Mouse (Mus musculus) CH12.LX (cell line): ENCODE measurements at regions not wholly inside any gene's neighbourhood (a gene's known extent, or its start where the extent isn't known, plus 50 kb on each side); places are given as distances from the start of the nearest gene placed in this dataset.

ENCODE experiments used
- DNase-seq: peaks from one replicate; pipeline ENCODE4 v3.0.0-alpha.2; 2013; ENCODE audit errors: extremely low read depth
- H3K27ac ChIP-seq: 2 replicates; pipeline ENCODE4 v1.5.1; 2012; ENCODE audit warnings: low read depth, mild to moderate bottlenecking, control low read depth, moderate library complexity; ENCODE audit not compliant: insufficient read depth
- H3K27me3 ChIP-seq: replicated peaks from 2 replicates; pipeline ENCODE3; 2012; ENCODE audit warnings: inconsistent platforms
- H3K36me3 ChIP-seq, 2 experiments: replicated peaks in 1 of 2; 2 replicates each; pipeline versions ENCODE3 to v1.6.1; 2012; ENCODE audit warnings: inconsistent platforms in 1 of 2, low read length in 1 of 2, mild to moderate bottlenecking in 1 of 2, mixed read lengths in 1 of 2, moderate library complexity in 1 of 2; ENCODE audit not compliant: control insufficient read depth in 1 of 2, insufficient read depth in 1 of 2
- H3K4me1 ChIP-seq, 2 experiments: 2 replicates each; pipeline ENCODE4 v1.6.1; 2012; ENCODE audit warnings: inconsistent platforms in 1 of 2, moderate library complexity in 1 of 2; ENCODE audit not compliant: insufficient read depth in 2 of 2, control insufficient read depth in 1 of 2
- H3K4me2 ChIP-seq: 2 replicates; pipeline ENCODE4 v1.6.1; 2012; ENCODE audit warnings: low read depth, mild to moderate bottlenecking, control low read depth; ENCODE audit not compliant: poor library complexity, insufficient read depth, severe bottlenecking
- H3K4me3 ChIP-seq, 3 experiments: fragments of 150-350 bp in 1 of 3; sonication (generic) in 1 of 3; replicated peaks in 1 of 3; 2 replicates each; pipeline versions ENCODE3 to v1.5.1; 2011 to 2012; ENCODE audit warnings: low read depth in 2 of 3, low read length in 2 of 3, mild to moderate bottlenecking in 2 of 3, moderate library complexity in 2 of 3, control low read depth in 1 of 3, improper control_type of control experiment in 1 of 3, inconsistent platforms in 1 of 3, mixed read lengths in 1 of 3; ENCODE audit not compliant: poor library complexity in 1 of 3
- H3K79me2 ChIP-seq: replicated peaks from 2 replicates; pipeline ENCODE4 v1.6.1; 2012; ENCODE audit warnings: mild to moderate bottlenecking, moderate library complexity; ENCODE audit not compliant: control insufficient read depth, poor library complexity, insufficient read depth, severe bottlenecking; ENCODE audit errors: extremely low read depth
- H3K9ac ChIP-seq: 2 replicates; pipeline ENCODE4 v1.6.1; 2012; ENCODE audit warnings: low read depth, mild to moderate bottlenecking, control low read depth, moderate library complexity; ENCODE audit not compliant: insufficient read depth
- H3K9me3 ChIP-seq: replicated peaks from 2 replicates; pipeline ENCODE3; 2012; ENCODE audit warnings: low read length, inconsistent platforms, mixed read lengths
- BHLHE40 ChIP-seq: IDR thresholded peaks from 2 replicates; pipeline ENCODE4 v1.6.1; 2011; ENCODE audit warnings: mild to moderate bottlenecking, low read depth, low read length, improper control_type of control experiment
- CHD1 ChIP-seq: IDR thresholded peaks from 2 replicates; pipeline ENCODE4 v1.6.1; 2012; ENCODE audit warnings: low read depth, low read length, improper control_type of control experiment, inconsistent platforms
- CHD2 ChIP-seq: IDR thresholded peaks from 2 replicates; pipeline ENCODE4 v1.6.1; 2011; ENCODE audit warnings: low read length, improper control_type of control experiment
- CTCF ChIP-seq, 2 experiments: IDR thresholded peaks in 1 of 2; conservative IDR thresholded peaks in 1 of 2; 2 replicates each; pipeline ENCODE4 v1.5.1; 2011 to 2012; ENCODE audit warnings: low read depth in 2 of 2, low read length in 2 of 2, improper control_type of control experiment in 1 of 2, inconsistent platforms in 1 of 2, mild to moderate bottlenecking in 1 of 2, moderate library complexity in 1 of 2
- E2F4 ChIP-seq: IDR thresholded peaks from 2 replicates; pipeline ENCODE4 v1.6.1; 2011; ENCODE audit warnings: low read depth, low read length, improper control_type of control experiment; ENCODE audit not compliant: insufficient replicate concordance
- EP300 ChIP-seq: IDR thresholded peaks from 2 replicates; pipeline ENCODE4 v1.6.1; 2011; ENCODE audit warnings: low read length, improper control_type of control experiment
- ETS1 ChIP-seq: conservative IDR thresholded peaks from 2 replicates; pipeline ENCODE4 v1.6.1; 2012; ENCODE audit warnings: low read depth, mild to moderate bottlenecking, inconsistent platforms, low read length, improper control_type of control experiment, moderate library complexity
- JUN ChIP-seq: IDR thresholded peaks from 2 replicates; pipeline ENCODE4 v1.6.1; 2011; ENCODE audit warnings: low read depth, mild to moderate bottlenecking, low read length, improper control_type of control experiment, moderate library complexity; ENCODE audit not compliant: insufficient read depth
- JUND ChIP-seq: conservative IDR thresholded peaks from 2 replicates; pipeline ENCODE4 v1.6.1; 2011; ENCODE audit warnings: low read depth, low read length, improper control_type of control experiment
- KAT2A ChIP-seq: IDR thresholded peaks from 2 replicates; pipeline ENCODE4 v1.6.1; 2012; ENCODE audit warnings: low read length, improper control_type of control experiment, inconsistent platforms; ENCODE audit not compliant: insufficient replicate concordance
- MAZ ChIP-seq: IDR thresholded peaks from 2 replicates; pipeline ENCODE4 v1.6.1; 2012; ENCODE audit warnings: low read depth, mild to moderate bottlenecking, inconsistent platforms, low read length, improper control_type of control experiment, moderate library complexity
- MYC ChIP-seq: IDR thresholded peaks from 2 replicates; pipeline ENCODE4 v1.6.1; 2011; ENCODE audit warnings: low read depth, mild to moderate bottlenecking, improper control_type of control experiment, low read length
- NELFE ChIP-seq: IDR thresholded peaks from 2 replicates; pipeline ENCODE4 v1.6.1; 2011; ENCODE audit warnings: low read depth, low read length, improper control_type of control experiment
- NRF1 ChIP-seq: IDR thresholded peaks from 2 replicates; pipeline ENCODE4 v1.6.1; 2014; ENCODE audit warnings: low read depth, mild to moderate bottlenecking, inconsistent platforms, low read length, improper control_type of control experiment, moderate library complexity
- PAX5 ChIP-seq: IDR thresholded peaks from 2 replicates; pipeline ENCODE4 v1.6.1; 2012; ENCODE audit warnings: low read length, inconsistent platforms, mixed read lengths
- RAD21 ChIP-seq: IDR thresholded peaks from 2 replicates; pipeline ENCODE4 v1.6.1; 2011; ENCODE audit warnings: low read depth, mild to moderate bottlenecking, low read length, improper control_type of control experiment, moderate library complexity
- RCOR1 ChIP-seq: conservative IDR thresholded peaks from 2 replicates; pipeline ENCODE4 v1.6.1; 2012; ENCODE audit warnings: low read depth, mild to moderate bottlenecking, inconsistent platforms, low read length, improper control_type of control experiment
- SIN3A ChIP-seq: IDR thresholded peaks from 2 replicates; pipeline ENCODE4 v1.6.1; 2012; ENCODE audit warnings: low read length, improper control_type of control experiment, inconsistent platforms
- SMC3 ChIP-seq: IDR thresholded peaks from 2 replicates; pipeline ENCODE4 v1.6.1; 2011; ENCODE audit warnings: low read depth, low read length, improper control_type of control experiment
- USF1 ChIP-seq: IDR thresholded peaks from 2 replicates; pipeline ENCODE4 v1.6.1; 2014; ENCODE audit warnings: low read depth, mild to moderate bottlenecking, inconsistent platforms, low read length, improper control_type of control experiment
- USF2 ChIP-seq: conservative IDR thresholded peaks from 2 replicates; pipeline ENCODE4 v1.6.1; 2011; ENCODE audit warnings: low read depth, low read length, improper control_type of control experiment
- ZC3H11A ChIP-seq: IDR thresholded peaks from 2 replicates; pipeline ENCODE4 v1.6.1; 2012; ENCODE audit warnings: low read depth, mild to moderate bottlenecking, inconsistent platforms, low read length, improper control_type of control experiment
- ZKSCAN1 ChIP-seq: IDR thresholded peaks from 2 replicates; pipeline ENCODE4 v1.6.1; 2012; ENCODE audit warnings: low read depth, inconsistent platforms, low read length, improper control_type of control experiment, borderline replicate concordance
- ZNF384 ChIP-seq: IDR thresholded peaks from 2 replicates; pipeline ENCODE4 v1.6.1; 2012; ENCODE audit warnings: low read depth, low read length, improper control_type of control experiment, inconsistent platforms
- dilution Hi-C: fragments of 300-500 bp; cut with MboI; formaldehyde crosslinking; loops from 2 replicates; pipeline ENCODE4 v1.14.3; 2020; ENCODE audit warnings: low sequenced_read_pairs; ENCODE audit not compliant: extremely low pct_unique_long_range_greater_than_20kb, extremely low pct_ligation_motif_present
- in situ Hi-C: fragments of 300-500 bp; cut with MboI; formaldehyde crosslinking; loops from 3 replicates; pipeline ENCODE4 v1.14.3; 2019; ENCODE audit warnings: low sequenced_read_pairs, low pct_ligation_motif_present, low pct_unique_long_range_greater_than_20kb, mixed read lengths

DNA sequence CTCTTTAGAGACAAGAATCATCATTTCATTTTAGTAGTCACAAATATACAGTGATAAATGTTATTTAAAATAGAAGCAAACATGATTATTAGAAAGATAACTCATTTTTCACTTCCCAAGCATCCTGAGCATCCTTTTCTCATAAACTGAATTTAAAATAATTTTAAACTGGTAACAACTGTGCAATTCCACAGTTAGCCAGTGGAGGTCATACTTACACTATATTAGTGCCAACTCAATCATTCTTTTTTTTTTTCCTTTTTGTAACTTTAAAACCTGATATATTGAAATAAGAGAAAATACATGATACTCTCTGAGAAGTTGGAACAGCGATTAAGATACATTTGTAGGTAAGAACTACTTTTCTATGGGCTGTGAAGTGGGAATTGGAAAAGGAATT lies 113.2 kb upstream of the Gm17509 start:
- DNase-seq: no peak
- Histone ChIP-seq H3K4me1 (no peaks in the 10 kb centered on the region), H3K27ac (no peak overlapping the region), H3K79me2 (no peaks in the 10 kb centered on the region), H3K36me3 (no peaks in the 10 kb centered on the region), H3K4me3 (no peak overlapping the region), H3K9me3 (peaks cover 21% of the 10 kb centered on the region), H3K9ac (no peak overlapping the region), H3K27me3 (no peaks in the 10 kb centered on the region), H3K4me2 (no peak overlapping the region)
- TF ChIP-seq USF1: no peak
- TF ChIP-seq RAD21: peak; percentile 70
- peak; percentile 32 for TF ChIP-seq SMC3
- peak; percentile 92 for TF ChIP-seq ZNF384
- no peak for TF ChIP-seq ZC3H11A
- peak in 1 of 2 experiments; percentile 57; a peak in 2 of 4 replicates for TF ChIP-seq CTCF (conservative IDR thresholded peaks at IDR 0.05 in 1 of 2, IDR thresholded peaks at IDR 0.05 in 1 of 2; ENCODE audit: low read depth in 2 of 2, low read length in 2 of 2)
- in situ Hi-C loops (no loop called here), dilution Hi-C loops (no loop called here)

- no peaks in the 10 kb centered on the region for H3K27me3 ChIP-seq
- H3K9ac ChIP-seq: no peak overlapping the region
- H3K79me2 ChIP-seq: no peaks in the 10 kb centered on the region
- DNase-seq: no peak
- no peak overlapping the region for H3K4me2 ChIP-seq
- dilution Hi-C loops (no loop called here), in situ Hi-C loops (no loop called here)
- no peak overlapping the region for H3K4me3 ChIP-seq
- TF ChIP-seq KAT2A (no peak), MYC (no peak), NELFE (no peak), USF2 (no peak), E2F4 (no peak), ETS1 (no peak)
- no peak overlapping the region for H3K27ac ChIP-seq
- no peaks in the 10 kb centered on the region for H3K4me1 ChIP-seq
- H3K36me3 ChIP-seq: no peaks in the 10 kb centered on the region
- H3K9me3 ChIP-seq: peaks cover 24% of the 10 kb centered on the region
Observed at GRCm38 (mm10) chr13:117334539-117334938, 113.7 kb upstream of the Gm17509 start.

GRCm38 (mm10) chr13:117381086-117381595 lies 160.3 kb upstream of the Gm17509 start:
- Histone ChIP-seq H3K4me2 (no peak overlapping the region), H3K27me3 (no peaks in the 10 kb centered on the region), H3K4me3 (no peak overlapping the region), H3K9ac (no peak overlapping the region), H3K4me1 (no peaks in the 10 kb centered on the region), H3K79me2 (no peaks in the 10 kb centered on the region), H3K36me3 (no peaks in the 10 kb centered on the region), H3K27ac (no peak overlapping the region), H3K9me3 (peaks cover 37% of the 10 kb centered on the region)
- TF ChIP-seq PAX5: no peak
- no peak for TF ChIP-seq NELFE
- no peak for TF ChIP-seq SIN3A
- no peak for TF ChIP-seq ZNF384
- no peak for TF ChIP-seq MAZ
- no peak for TF ChIP-seq JUND
- TF ChIP-seq RAD21: no peak
- TF ChIP-seq NRF1: no peak
- TF ChIP-seq E2F4: no peak
- no peak for TF ChIP-seq ETS1
- TF ChIP-seq CHD1: no peak
- no peak for TF ChIP-seq RCOR1
- TF ChIP-seq BHLHE40: no peak
- TF ChIP-seq ZKSCAN1: no peak
- no peak for TF ChIP-seq EP300
- TF ChIP-seq JUN: no peak
- no peak for TF ChIP-seq SMC3
- TF ChIP-seq CHD2: no peak
- no peak for TF ChIP-seq ZC3H11A
- dilution Hi-C loops (no loop called here), in situ Hi-C loops (no loop called here)
- no peak for DNase-seq
